Mouse (Mus musculus) liver, postnatal 0 days (tissue): Measurements from ENCODE around the gene Arl5c.

ENCODE experiments used
- CTCF ChIP-seq: sonication (generic); IDR thresholded peaks from 2 replicates; pipeline ENCODE4 v1.5.1; 2016; ENCODE audit warnings: antibody characterized with exemption, low read depth
- EP300 ChIP-seq: IDR thresholded peaks from 2 replicates; pipeline ENCODE4 v1.6.1; 2016; ENCODE audit warnings: antibody characterized with exemption, low read depth, mild to moderate bottlenecking

- TF ChIP-seq CTCF (no peak), EP300 (no peak)
Observed at GRCm38 (mm10) chr11:97971232-97971631, 24.7 kb downstream of the Arl5c start.
